Mouse (Mus musculus): ENCODE results near the gene Mcidas.

Mcidas gene

DNA sequence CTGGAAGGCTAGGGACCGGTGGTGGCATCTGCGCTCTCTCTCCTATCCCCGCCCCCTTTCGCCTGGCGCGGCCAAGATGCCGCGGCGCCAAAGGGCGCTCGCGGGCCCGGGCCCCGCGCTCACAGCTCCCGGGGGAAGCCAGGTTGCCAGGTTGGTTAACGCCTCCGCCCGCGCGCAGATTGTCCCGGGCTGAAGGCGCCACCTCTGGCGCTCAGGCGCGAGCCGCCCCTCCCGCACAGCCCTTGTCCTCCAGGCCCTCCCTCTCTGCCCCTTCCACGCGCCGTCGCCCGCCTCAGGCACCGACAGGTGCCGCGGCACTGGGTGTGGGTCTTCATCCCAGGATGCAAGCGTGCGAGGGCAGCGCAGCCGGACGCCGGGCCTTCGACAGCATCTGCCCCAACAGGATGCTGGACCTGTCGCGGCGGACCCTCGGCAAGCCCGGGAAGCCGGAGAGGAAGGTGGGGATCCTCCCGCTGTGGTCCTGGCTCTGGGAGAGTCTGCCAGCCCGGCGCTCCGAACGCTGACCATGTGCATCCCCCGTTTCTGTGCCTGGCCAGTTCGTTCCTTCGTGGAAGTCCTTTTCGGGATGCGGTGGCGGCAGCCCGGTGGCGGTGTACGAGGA is at the start of gene Mcidas:
Gene Mcidas (plus strand): TSS at position 315 of the 622 bp plus-strand sequence.
- peak; percentile 65 for DNase-seq (ENCODE audit: low read depth, low spot score)

DNA sequence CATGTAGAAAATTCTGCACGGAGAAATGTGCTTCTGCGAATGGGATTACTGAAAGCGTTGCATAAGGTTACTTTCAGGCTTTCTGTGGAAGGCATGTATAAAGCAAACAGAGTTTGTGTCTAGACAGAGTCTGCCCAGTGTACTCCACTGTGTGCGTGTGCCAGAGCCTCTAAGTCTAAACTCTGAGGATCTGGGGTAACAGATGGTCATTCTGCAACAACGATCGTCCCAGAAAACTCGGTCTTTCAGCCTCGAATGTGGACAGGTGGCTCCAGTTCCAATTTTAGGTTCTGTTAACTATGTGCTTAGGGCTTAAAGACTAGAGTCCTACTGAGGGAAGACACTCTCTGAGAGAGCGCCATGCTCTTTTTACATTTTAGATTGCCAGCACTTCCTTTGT is 48.3 kb upstream of the Mcidas start:
- no peak for DNase-seq (ENCODE audit: low read depth, low spot score)

DNA sequence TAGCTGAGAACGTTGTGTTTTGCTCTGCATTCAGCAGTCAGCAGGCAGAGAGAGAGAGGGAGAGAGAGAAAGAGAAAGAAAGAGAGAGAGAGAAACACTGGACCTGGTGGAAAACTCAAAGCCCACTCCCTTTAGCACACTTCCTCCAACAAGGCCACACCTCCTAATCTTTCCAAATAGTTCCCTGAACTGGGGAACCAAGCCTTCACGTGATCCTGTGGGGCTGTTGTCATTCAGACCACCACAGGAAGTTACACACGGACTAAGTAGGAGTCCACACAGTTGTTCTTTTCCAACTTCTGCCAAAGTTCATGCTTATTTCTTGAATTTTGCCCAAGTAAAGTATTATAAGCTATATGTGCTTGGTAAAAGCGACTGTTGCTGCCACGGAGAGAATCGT is 47.7 kb upstream of the Mcidas start:
- DNase-seq (ENCODE audit: low read depth, low spot score), result no peak

DNA sequence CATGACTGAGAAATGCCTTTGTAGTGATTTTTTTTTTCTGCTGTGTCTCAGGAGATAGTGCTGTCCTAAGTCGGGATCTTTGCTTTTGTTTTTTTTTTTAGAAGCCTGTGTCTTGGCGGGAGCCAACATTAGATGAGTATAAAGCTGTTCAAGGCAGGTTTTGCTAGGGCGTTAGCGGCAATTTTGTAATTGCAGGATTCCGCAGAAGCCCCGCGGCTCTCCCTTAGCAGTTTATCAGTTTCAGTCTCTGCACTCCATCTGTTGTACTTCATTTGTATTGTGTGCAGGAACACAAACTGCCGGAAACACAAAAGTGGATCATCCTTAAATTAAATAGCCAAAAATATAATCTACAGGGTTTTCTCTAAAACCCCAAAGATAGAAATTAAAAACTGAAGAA is 39.6 kb upstream of the Mcidas start:
- DNase-seq (ENCODE audit: low read depth, low spot score), result no peak

DNA sequence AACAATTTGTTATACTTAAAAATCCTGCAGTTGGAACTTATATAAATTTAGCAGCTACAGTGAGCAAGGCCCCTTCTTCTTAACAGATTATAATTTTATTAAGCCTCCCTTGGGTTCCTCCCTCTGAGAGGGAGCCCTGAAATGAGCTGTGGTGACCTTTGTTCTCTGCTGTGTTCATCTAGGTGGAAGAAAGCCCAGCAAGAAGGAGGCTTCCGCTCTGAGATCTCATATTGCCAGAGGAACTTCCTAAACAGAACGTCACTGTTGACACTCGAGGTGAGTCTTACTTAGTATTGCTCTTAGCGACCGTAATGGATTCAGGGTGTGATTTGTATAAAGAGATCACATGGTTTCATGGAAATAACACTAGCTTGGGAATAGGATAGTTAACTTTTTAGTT is 30.6 kb upstream of the Mcidas start:
- DNase-seq (ENCODE audit: low read depth, low spot score), result no peak

DNA sequence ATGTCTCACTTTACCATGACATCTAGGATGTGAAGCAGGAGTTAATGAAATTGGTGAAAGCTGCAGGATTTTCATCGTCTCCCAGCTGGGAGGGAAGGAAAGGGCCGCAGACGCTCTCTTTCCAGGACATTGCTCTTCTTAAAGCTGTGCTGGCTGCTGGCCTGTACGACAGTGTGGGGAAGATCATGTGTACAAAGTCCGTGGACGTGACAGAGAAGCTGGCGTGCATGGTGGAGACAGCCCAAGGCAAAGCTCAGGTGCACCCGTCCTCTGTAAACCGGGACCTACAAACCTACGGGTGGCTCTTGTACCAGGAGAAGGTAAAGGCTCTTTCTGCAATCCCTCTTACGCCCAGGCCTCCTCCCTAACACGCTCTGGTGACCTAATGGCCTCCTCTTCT is 29.2 kb upstream of the Mcidas start:
- DNase-seq (ENCODE audit: low read depth, low spot score), result no peak

DNA sequence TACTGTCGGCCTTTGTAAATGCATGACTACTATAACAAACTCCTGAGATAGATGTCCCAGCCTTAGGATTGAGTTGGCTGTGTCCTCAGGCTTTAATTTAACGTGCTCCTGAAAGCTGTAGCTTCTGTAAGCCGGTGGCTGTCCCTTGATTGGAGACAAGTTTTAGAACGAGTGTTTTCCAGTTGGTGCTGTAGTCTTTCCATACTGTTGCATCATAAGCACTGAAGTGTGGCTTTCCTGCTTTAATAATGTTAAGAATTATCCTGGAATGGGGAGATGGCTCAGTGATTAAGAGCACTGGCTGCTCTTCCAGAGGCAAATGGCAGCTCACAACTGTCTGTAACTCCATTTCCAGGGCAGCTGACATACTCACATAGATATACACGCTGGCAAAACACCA is 26.4 kb upstream of the Mcidas start:
- no peak for DNase-seq (ENCODE audit: low read depth, low spot score)

DNA sequence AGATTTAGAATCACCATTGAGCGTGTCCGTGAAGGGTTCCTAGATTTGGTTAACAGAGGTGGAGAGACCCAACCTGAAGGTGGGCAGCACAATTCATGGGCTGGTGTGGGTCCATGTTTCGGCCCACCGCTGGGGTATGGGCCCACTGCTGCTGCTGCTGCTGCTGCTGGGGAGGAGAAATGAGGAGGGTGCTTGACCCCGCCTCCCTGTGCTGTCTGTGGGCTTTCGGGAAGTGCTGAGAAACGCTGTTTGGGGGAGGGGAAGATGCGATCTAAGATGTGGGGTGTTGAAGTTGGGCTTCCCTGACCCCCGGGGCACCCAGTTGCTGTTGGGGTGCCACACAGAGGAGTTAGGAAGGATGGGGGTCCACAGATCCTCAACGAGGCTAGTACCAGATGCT is 16.9 kb upstream of the Mcidas start:
- DNase-seq (ENCODE audit: low read depth, low spot score), result peak; percentile 11

DNA sequence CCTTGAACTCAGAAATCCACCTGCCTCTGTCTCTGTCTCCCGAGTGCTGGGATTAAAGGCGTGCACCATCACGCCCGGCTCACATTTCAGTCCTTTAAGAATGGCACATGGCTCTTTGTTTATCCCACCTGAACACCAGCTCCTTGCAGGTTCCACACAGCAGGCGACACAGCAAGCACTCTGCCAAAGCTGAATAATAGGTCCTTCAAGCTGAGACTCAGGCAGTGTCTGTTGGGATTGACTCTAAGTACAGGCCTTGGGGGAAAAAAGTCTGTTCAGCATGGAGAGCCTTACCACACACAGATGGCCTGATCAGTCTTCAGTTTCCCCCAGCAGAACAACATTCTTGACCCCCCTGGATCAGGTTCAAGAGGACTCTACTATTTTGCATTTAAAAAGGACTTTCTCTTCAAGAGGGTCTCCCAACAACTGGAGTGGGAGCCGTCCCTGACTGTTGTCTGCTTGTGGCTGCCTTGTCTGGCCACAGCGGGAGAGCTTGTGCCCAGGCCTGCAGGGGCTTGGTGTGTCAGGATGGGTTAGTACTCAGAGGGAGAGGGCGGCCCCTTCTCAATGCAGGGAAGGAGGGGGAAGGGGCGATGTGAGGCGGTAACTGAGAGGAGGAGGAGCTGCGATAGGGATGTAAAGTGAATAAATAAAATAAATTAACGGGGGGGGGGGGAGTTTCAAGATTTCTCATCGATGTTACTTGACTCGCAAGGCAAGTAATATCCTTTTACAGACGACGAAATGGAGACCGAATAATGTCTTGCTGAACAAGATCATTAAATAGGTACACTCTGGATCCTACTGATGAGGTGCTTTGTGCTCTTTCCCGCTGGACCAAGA is 7.8 kb upstream of the Mcidas start:
- peak; percentile 67 for DNase-seq (ENCODE audit: low read depth, low spot score)

DNA sequence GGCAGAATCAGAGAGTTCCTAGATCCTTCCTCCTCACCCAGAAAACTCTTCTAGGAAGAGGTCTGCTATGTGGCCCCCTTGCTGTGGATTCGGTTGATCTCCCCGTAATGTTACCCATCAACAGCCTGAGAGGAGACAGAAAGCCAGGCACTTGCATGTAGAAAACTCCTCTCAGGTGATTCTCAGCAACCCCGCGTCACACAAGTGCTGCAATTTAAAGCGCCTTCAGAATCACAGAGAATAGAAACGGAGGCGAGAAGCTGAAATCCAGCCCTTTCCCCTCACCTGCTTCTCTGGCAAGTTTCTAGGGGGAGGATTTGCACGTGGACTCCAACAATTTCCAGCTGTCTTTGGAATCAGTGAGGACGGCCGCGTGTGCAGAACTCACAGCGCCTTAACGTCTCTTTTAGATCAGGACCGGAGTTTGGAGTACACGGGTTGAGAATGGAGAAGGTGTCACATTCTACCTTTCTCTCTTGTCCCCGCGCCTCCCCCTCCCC is 7.1 kb upstream of the Mcidas start:
- DNase-seq (ENCODE audit: low read depth, low spot score), result peak; percentile 14

DNA sequence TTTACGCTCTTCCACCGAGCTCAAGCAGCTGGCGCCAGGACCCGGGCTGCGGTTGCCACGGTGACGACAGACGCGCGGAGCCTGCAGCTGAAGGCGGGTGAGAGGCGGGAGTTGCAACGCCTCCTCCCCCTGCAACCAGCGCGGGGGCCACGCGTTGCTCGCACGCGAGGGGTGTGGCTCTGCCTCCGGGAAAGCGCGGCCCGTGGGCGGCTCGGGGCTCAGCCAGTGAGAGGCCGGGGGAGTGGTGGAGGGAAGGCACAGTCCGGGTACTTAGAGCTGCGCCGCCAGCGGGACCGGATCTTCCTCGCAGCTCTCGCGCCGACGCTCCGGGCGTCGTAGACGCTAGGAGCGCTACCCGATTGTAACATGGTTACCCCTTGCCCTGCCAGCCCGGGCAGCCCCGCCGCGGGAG is 6.1 kb upstream of the Mcidas start, which contains the start of gene Ccno:
Gene Ccno (plus strand): TSS at position 271 of the 412 bp plus-strand sequence.
- DNase-seq (ENCODE audit: low read depth, low spot score), result peak; percentile 98

DNA sequence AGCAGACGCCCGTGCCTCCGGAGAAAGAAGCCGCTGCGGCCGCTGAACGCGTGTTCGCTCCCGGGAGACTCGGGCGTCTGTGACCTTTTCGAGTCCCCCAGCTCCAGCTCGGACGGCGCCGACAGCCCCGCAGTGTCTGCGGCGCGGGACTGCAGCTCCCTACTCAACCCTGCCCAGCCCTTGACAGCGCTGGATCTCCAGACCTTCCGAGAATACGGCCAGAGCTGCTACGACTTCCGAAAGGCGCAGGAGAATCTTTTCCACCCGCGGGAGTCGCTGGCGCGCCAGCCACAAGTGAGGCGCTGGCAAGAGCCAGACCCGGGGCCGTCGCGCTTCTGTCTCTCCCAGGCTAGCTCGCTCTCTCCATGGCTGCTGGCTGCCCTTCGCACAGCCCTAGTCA is 5.7 kb upstream of the Mcidas start:
- DNase-seq (ENCODE audit: low read depth, low spot score), result no peak

DNA sequence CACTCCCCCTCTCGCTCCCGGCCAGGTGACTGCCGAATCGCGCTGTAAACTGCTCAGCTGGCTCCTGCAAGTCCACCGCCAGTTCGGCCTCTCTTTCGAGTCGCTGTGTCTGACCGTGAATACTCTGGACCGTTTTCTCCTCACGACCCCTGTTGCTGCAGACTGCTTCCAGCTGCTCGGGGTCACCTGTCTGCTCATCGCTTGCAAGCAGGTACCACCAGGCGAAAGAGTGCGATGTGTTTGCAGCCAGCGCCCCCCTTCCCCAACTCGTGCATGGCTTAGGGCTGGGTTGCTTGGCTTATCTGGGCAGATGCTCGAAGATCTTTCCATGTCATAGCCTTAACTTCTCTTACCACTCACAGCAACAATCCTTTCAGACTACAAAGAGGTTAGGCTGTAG is 4.8 kb upstream of the Mcidas start:
- no peak for DNase-seq (ENCODE audit: low read depth, low spot score)

DNA sequence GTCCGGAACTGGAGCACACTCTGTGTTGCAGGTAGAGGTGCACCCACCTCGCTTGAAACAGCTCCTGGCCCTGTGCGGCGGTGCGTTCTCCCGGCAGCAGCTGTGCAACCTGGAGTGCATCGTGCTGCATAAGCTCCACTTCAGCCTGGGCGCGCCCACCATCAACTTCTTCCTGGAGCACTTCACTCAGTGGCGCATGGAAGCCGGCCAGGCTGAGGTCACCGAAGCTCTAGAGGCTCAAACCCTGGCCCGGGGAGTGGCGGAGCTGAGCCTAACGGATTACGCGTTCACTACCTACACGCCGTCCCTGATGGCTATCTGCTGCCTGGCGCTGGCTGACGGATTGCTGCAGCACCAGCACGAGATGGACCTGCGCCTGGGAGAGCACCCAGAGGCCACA is 4.1 kb upstream of the Mcidas start:
- DNase-seq (ENCODE audit: low read depth, low spot score), result peak; percentile 53

DNA sequence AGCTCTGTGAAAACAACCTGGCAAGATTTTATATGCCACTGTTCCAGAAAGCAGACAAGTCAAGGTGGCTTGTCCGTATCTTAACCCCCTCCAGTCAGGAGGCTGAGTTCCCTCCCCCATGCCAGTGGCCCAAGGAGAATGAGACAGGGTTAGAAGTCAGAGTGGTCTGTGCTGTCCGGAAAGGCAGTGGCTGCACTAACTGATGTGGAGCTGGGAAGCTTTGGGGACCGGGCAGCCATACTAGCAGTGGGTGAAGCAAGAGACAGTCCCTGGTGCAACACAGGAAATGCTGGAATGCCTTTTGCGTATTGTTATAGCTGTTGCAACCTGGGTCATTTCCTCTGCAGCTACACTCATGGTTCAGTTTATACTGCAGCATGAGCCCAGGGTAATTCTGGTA is 3.3 kb upstream of the Mcidas start:
- no peak for DNase-seq (ENCODE audit: low read depth, low spot score)

DNA sequence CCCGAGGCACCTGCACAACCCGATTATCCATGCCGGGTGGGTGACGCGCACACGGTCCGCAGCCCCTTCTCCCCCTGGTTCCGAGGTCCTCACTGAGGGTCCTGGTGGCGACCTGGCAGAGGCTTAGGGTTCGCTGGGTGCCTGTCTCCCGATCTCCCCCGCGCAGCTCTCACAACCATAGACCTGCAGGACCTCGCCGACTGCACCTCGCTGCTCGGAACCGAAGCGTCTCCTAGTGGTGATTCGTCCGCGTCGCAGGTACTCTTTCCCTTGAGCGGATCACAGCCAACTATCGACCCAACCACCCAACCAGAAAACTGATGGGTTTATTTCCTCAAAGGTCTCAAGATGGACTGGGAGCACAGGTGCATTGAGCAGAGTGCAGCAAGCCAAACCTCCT is 546 bp downstream of the Mcidas start:
- peak; percentile 88 for DNase-seq (ENCODE audit: low read depth, low spot score)

DNA sequence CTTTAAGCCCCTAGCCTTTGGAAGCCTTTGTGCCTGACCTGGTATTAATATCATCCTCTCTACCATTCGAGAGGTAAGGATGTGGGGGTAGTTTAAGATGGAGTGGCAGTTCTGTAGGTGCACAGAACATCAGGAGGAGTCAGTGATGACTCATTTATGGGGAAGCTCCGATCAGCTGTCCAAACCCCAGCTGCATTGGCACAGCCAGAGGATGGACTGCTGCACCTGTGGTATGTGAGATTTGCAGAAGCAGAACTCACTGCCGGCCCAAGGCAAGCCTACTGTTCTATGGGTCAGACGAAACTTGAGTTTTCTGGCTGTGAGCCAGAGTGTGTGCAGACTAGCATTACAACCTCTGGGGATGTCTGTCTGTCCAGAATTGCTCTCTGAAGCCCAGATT is 2.8 kb downstream of the Mcidas start:
- DNase-seq (ENCODE audit: low read depth, low spot score), result no peak

DNA sequence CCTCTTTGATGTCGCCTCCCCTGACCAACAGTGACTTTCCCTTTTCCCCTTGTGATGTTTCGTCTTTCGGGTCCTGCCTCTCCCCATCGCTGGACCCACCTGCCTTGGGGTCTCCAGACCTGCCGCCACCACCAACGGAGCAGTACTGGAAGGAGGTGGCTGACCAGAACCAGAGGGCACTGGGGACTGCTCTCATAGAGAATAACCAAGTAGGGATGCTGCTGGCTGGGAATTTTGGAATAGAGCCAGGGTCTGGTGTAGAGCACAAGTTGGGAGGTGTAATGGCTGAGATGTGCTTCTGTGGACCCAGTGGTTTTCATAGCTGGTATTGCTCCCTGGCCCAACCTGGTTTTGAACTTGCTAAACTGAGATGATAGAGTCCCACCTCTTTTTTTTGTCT is 3.7 kb downstream of the Mcidas start:
- DNase-seq (ENCODE audit: low read depth, low spot score), result no peak

DNA sequence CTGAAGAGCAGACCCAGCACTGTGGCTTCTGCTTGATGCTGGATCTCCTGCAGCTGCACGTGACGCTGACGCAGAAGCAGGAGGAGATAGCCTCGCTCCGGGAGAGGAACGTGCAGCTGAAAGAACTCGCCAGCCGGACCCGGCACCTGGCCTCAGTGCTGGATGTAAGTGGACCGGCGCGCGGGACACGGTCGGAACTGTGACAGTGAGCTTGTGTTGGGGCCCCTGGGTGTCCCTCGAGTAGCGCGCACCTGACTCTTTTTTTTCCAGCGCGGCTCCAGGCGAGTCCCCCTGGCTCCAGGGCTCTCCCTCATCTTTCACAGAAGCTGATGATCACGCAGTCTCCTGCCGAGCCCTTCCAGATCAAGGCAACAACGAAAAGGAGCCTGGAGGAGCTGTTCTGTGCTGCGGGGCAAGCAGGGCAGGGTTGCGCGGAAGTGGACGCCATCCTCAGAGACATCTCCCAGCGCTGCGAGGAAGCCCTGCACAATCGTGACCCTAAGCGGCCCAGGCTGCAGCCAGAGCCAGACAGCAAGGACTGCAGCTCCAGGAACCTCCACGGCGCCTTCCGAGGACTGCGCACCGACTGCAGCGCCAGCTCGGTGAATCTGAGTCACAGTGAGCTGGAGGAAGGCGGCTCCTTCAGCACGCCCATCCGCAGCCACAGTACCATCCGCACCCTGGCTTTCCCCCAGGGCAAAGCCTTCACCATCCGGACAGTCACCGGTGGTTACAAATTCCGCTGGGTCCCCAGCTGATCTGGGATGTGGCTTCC is 5.0 kb downstream of the Mcidas start:
- DNase-seq (ENCODE audit: low read depth, low spot score), result peak; percentile 58

DNA sequence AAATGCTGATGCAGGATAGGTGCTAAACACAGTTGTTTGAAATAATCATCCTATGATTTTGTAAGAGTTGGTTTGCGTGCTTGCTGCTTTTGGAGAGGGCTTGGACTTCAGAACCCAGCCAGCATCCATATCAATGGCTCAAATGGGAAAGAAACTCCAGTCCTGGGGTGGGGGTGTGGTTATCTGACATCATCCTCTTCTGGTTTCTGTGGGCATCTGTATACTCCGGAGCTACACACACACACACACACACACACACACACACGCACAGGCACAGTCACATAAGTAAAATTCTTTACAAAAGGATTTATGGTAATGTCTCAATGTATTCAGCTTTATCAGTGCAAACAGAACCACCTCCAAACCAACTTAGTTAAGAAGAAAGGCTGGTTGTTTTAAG is 6.4 kb downstream of the Mcidas start:
- DNase-seq (ENCODE audit: low read depth, low spot score), result no peak

DNA sequence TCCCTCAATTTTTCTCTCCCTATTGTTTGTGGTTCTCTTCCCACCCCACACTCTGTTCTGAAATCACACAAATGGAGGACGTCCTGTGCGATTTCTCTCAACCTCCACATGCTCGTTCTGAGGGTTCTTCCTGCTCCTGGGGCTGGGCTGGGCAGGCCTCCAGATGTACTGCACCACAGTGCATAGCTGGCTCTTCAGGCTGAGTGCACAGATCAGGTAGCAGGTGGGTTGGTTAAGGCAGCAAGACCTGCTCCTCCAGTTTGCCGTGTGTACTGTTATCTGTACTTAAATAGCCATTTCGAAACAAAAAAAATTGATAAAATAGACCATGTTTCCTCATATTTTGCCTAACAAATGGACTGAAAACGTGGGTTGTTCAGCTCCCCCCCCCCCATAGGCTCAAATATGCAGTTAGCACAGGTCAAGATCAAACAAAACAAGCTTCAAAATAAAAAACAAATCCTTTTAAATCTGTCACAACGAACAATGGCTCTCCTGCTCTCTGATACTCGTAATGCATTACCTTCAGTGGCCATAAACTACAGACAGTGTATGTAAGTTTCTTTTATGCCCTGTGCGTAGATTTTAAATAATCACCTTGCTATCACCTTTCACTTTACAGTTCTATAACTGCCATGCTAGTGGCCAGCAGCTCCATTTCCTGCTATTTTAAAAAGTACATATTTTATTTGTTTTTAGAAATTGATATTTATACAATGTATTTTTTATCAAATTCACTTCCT is 7.1 kb downstream of the Mcidas start:
- DNase-seq (ENCODE audit: low read depth, low spot score), result no peak

DNA sequence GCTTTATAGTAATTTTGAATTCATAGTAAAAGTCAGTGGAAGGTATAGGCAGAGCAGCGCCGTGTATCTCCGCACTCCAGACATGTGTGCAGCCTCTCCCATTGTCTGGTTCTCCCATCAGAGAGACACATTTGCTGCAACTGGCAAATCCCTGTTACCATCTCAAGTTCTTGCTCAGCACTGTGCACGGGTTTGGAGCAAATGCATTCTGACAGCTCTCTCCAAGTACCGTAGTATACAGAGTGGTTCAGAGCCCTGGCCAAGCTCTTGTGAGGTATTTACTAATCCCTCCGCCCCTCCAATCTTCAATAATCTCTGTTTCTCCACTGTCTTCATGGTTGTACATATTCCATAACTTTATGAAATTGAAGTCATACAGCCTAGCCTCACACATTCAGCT is 19.0 kb downstream of the Mcidas start:
- DNase-seq (ENCODE audit: low read depth, low spot score), result no peak

Data from ZHBTc4 (cell line).